In the genomic region with DNA sequence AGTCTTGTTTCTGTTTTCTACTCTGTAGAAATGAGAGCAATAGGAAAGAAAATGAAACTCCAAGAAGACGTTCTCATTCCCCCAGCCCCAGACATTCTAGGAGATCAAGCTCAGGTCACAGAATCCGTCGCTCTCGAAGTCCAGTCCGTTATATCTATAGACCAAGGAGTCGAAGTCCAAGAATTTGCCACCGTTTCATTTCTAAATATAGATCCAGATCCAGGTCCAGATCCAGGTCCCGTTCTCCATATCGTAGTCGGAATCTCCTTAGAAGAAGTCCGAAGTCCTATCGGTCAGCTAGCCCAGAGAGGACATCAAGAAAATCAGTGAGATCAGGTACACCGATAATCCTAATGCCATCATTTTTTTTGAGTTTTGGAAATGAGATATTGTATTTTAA, we compare ENCODE assay signal across 10 mouse cellular contexts.
"Had no signal": no experiment of that assay in that cellular context is flagged by ENCODE, and none has a peak within 500 bp of the region (broad histone marks: within the 10 kb centered on the region; RNA-seq: fewer than 3 reads in every experiment).

No protein-coding gene starts in this region.

- DNase-seq: lung, adult 18-20 months; lung, embryonic 14.5 days; lung, postnatal 10 days; lung, postnatal 4 days; midbrain, embryonic 14.5 days; right cerebral cortex, postnatal 14 days; spleen, adult 18-20 months; thymus, adult 18-20 months; thymus, postnatal 14 days; thymus, postnatal 36 days had no signal
